Mouse (Mus musculus) heart, postnatal 0 days (tissue): ENCODE results near the gene Rnf152.

Source experiments
- CTCF ChIP-seq: IDR thresholded peaks from 2 replicates; pipeline ENCODE4 v1.5.1; 2016; ENCODE audit warnings: antibody characterized with exemption, control low read depth, low read depth
- EP300 ChIP-seq: IDR thresholded peaks from 2 replicates; pipeline ENCODE4 v1.6.1; 2016; ENCODE audit warnings: antibody characterized with exemption, low read depth

DNA sequence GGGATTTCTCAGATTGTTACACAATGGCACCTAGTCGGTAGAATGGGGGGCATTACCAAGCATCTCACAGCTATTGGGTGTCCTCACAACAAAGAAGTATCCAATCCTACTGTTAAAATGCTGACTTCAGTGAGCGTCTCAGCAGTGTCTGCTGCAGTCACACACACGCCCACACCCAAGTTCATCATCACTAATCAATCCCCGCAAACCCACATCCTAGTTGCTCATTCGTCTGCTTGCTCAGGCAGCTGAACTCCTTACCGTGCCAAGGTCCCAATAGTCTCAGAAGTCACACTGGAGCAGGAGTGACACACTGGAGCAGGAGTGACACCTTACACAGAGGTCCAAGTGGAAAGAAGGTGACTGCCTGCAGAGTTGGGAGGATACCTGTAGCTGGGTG is 14.2 kb downstream of the Rnf152 start:
- TF ChIP-seq CTCF (no peak), EP300 (no peak)
